Mouse (Mus musculus): ENCODE data around the gene Aurka.

Gene Aurka

GRCm38 (mm10) chr2:172320878-172321277 is 49.5 kb downstream of the Aurka start:
- no peak for DNase-seq

DNA sequence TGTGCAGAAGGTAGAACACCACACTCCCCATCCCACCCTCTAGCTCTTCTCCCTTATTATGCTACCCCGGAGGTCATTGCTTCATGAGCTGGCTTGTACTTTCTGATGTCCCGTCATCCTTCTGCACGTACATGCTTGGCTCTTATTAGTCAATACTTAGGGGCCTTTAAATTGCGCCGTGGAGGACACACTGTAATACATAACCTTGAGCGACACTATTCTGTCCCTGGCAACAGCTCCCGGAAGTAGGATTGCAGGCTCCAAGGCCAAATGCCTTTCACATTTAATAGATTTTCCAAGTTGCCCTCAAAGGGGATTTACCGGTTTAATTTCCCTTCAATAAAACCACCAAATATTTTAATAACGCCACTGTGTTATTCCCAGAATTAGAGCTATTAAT is 58.6 kb downstream of the Aurka start:
- no peak for DNase-seq

DNA sequence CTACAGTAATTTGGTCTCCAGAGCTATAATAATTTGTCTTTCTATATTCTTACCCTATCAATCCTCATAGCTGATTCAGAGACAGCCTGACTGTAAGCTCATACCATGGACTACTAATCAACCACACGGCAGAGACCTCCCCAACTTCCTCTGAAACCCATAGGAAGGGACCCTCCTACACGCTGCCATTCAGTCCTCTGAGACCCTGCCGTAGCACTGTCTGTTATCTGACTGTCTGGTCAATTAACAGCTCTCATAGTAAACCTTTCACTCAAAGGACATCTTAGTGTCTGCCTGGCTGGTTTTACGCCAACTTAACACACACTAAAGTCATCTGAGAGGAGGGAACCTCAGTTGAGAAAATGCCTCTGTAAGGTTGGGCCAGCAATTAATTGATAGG is 63.8 kb downstream of the Aurka start:
- DNase-seq = no peak

Data from cerebellum, postnatal 14 days (tissue).